Mouse (Mus musculus) limb, embryonic 14.5 days (tissue): ENCODE measurements around the gene Atxn1. TPM values are rescaled to one million over a fixed set of nuclear protein-coding genes. Genes with fewer than 3 reads are reported as not detected.

Experiments
- ATAC-seq: fragments of 200-750 bp; cut with Nextera tagmentation; 2 replicates; pipeline ENCODE4 v1.8.0; 2017; ENCODE audit warnings: low read depth, moderate number of reproducible peaks, moderate TSS enrichment; ENCODE audit not compliant: low FRiP score
- DNase-seq: peaks from one replicate; pipeline ENCODE4 v3.0.0-alpha.2; 2015; ENCODE audit warnings: low spot score
- H3K27ac ChIP-seq: fragments of 300-500 bp; sonication (generic); replicated peaks from 2 replicates; pipeline ENCODE4 v1.5.1; 2014; ENCODE audit warnings: low read depth, mild to moderate bottlenecking, low read length, moderate library complexity, mixed read lengths
- H3K27me3 ChIP-seq: fragments of 300-500 bp; sonication (generic); 2 replicates; pipeline ENCODE4 v1.6.1; 2014; ENCODE audit warnings: low read length, mixed read lengths; ENCODE audit not compliant: control insufficient read depth, insufficient read depth
- H3K36me3 ChIP-seq: fragments of 300-500 bp; sonication (generic); 2 replicates; pipeline ENCODE4 v1.6.1; 2014; ENCODE audit warnings: mild to moderate bottlenecking, low read length, moderate library complexity, mixed read lengths; ENCODE audit not compliant: control insufficient read depth, insufficient read depth
- H3K4me1 ChIP-seq: fragments of 300-500 bp; sonication (generic); 2 replicates; pipeline ENCODE4 v1.6.1; 2014; ENCODE audit warnings: antibody characterized with exemption, low read length, mixed read lengths; ENCODE audit not compliant: control insufficient read depth, insufficient read depth
- H3K4me2 ChIP-seq: fragments of 300-500 bp; sonication (generic); replicated peaks from 2 replicates; pipeline ENCODE4 v1.6.1; 2014; ENCODE audit warnings: low read depth, mild to moderate bottlenecking, low read length, moderate library complexity; ENCODE audit not compliant: severe bottlenecking
- H3K4me3 ChIP-seq: fragments of 300-500 bp; sonication (generic); replicated peaks from 2 replicates; pipeline ENCODE4 v1.5.1; 2014; ENCODE audit warnings: low read length
- H3K9ac ChIP-seq: fragments of 300-500 bp; sonication (generic); 2 replicates; pipeline ENCODE4 v1.6.1; 2014; ENCODE audit warnings: mild to moderate bottlenecking, low read depth, low read length, moderate library complexity; ENCODE audit not compliant: severe bottlenecking
- H3K9me3 ChIP-seq: fragments of 300-500 bp; sonication (generic); 2 replicates; pipeline ENCODE4 v1.6.1; 2016; ENCODE audit warnings: low read length; ENCODE audit not compliant: control insufficient read depth
- POLR2A ChIP-seq: fragments of 200-500 bp; IDR thresholded peaks from 2 replicates; pipeline ENCODE4 v1.8.0; 2012; ENCODE audit warnings: inconsistent platforms, mild to moderate bottlenecking, moderate library complexity, borderline replicate concordance; ENCODE audit not compliant: insufficient read depth, insufficient read length; ENCODE audit errors: extremely low read depth
- WGBS: fragments of 180-500 bp; shearing (Covaris S2); extraction: QIAGEN DNeasy Blood & Tissue Kit; methylation state at CpG from one replicate; pipeline ENCODE4 v1.1.7; 2014; 5-methylcytosine and 5-hydroxymethylcytosine counted together
- polyA plus RNA-seq, 2 experiments: library from polyadenylated mRNA; depleted of rRNA in 1 of 2; stranded (reverse) in 1 of 2; unstranded in 1 of 2; fragments of >200 nt; fragmentation: Nextera tagmentation in 1 of 2; extraction: Ambion mirVana in 1 of 2; gene quantifications; 2 replicates each; pipeline versions ENCODE4 v1.2.1 to v1.2.3; 2012 to 2014

Atxn1 gene
- polyA plus RNA-seq, 2 experiments, result 3.3 to 5.3 TPM

DNA sequence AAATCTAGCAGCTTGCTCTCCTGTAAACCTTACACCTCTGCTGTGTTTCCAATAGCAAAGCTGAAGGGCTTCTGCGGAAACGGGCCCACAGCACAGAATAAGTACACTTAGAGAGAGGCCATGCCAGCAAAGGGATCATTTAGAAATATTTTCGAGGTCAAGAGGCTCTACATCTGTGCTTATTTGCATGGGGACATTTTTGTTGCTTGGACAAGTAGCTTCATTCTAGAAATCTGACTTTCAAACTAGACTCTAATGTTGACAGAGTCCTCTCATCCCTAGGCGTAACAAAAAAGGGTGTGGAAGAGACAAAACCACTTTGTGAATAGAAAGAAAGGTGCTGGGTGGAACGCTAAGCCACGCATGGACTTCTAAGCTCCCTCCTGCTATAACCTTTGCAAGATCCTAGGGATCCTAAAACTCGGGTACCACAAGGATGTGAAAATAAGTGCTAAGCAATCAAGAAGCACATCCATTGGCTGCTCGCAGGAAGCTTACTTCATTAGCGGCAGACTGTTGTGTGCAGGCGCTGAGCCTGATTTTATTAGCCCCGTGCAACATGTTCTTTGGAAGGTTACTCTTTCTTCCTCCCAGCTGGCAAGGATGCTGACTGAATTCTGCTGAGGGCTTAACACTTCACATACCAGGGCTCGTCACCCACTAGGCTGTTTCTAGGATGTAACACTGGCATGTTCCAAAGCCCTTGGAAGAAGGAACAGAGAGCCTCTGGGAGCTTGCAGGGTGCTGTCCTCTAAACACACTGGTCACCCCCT, 334.1 kb downstream of the Atxn1 start:
- Histone ChIP-seq H3K9ac (no peak overlapping the region), H3K4me2 (no peak overlapping the region), H3K27me3 (no peaks in the 10 kb centered on the region), H3K9me3 (no peaks in the 10 kb centered on the region), H3K4me3 (no peak overlapping the region), H3K27ac (no peak overlapping the region), H3K4me1 (peaks cover 14% of the 10 kb centered on the region), H3K36me3 (no peaks in the 10 kb centered on the region)
- no peak for DNase-seq
- no peak for TF ChIP-seq POLR2A
- ATAC-seq, result no peak
- 48% methylated on average over 12 of the region's 12 CpGs for WGBS

DNA sequence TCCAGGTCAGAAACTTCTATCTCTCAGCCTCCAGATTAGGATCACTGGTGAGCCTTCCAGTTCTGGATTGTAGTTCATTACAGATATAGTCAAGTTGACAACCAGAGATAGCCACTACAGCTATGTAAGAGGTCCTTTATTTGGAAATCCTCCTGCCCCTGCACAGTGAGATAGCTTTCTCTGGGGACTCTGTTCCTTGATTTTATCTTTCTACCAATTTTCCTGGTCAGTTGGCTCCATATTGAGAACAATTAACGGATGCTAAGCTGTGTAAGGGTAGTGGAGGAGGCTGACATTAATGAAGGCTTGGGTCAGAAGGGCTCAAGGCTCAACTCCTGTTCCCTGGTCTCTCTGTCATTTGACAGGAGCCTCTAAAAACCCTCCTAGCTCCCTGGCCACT, 335.1 kb downstream of the Atxn1 start:
- Histone ChIP-seq H3K27me3 (no peaks in the 10 kb centered on the region), H3K9ac (no peak overlapping the region), H3K4me1 (peaks cover 14% of the 10 kb centered on the region), H3K9me3 (no peaks in the 10 kb centered on the region), H3K4me3 (no peak overlapping the region), H3K27ac (no peak overlapping the region), H3K36me3 (no peaks in the 10 kb centered on the region), H3K4me2 (no peak overlapping the region)
- ATAC-seq (no peak), DNase-seq (no peak)
- TF ChIP-seq POLR2A, result no peak
- WGBS, result 80% methylated on average over 1 of the region's 1 CpGs

- WGBS, result 70% methylated on average over 8 of the region's 8 CpGs
- H3K4me1 ChIP-seq, result peaks cover 11% of the 10 kb centered on the region
- no peak for DNase-seq
- no peak overlapping the region for H3K4me2 ChIP-seq
- no peak overlapping the region for H3K9ac ChIP-seq
- ATAC-seq, result no peak
- H3K4me3 ChIP-seq, result no peak overlapping the region
- H3K36me3 ChIP-seq, result no peaks in the 10 kb centered on the region
- H3K27ac ChIP-seq, result no peak overlapping the region
- no peak for TF ChIP-seq POLR2A
- H3K27me3 ChIP-seq, result no peaks in the 10 kb centered on the region
- H3K9me3 ChIP-seq, result no peaks in the 10 kb centered on the region
Observed at GRCm38 (mm10) chr13:45628341-45628740, 336.5 kb downstream of the Atxn1 start.

- no peak for ATAC-seq
- DNase-seq, result no peak
- WGBS, result 71% methylated on average over 8 of the region's 8 CpGs
Observed at GRCm38 (mm10) chr13:45627206-45627751, 337.5 kb downstream of the Atxn1 start.

GRCm38 (mm10) chr13:45625740-45626139, 339.1 kb downstream of the Atxn1 start:
- Histone ChIP-seq H3K27ac (no peak overlapping the region), H3K27me3 (no peaks in the 10 kb centered on the region), H3K36me3 (no peaks in the 10 kb centered on the region), H3K4me3 (no peak overlapping the region), H3K9ac (no peak overlapping the region), H3K4me2 (no peak overlapping the region), H3K9me3 (no peaks in the 10 kb centered on the region), H3K4me1 (peaks cover 5% of the 10 kb centered on the region)
- no peak for TF ChIP-seq POLR2A
- DNase-seq (no peak), ATAC-seq (no peak)
- WGBS, result 92% methylated on average over 5 of the region's 5 CpGs

More at GRCm38 (mm10) chr13:45627206-45627751, 337.5 kb downstream of the Atxn1 start:
- no peak for TF ChIP-seq POLR2A
- Histone ChIP-seq H3K4me3 (no peak overlapping the region), H3K9ac (no peak overlapping the region), H3K9me3 (no peaks in the 10 kb centered on the region), H3K27ac (no peak overlapping the region), H3K27me3 (no peaks in the 10 kb centered on the region), H3K36me3 (no peaks in the 10 kb centered on the region), H3K4me1 (peaks cover 11% of the 10 kb centered on the region), H3K4me2 (no peak overlapping the region)
